In the genomic region with DNA sequence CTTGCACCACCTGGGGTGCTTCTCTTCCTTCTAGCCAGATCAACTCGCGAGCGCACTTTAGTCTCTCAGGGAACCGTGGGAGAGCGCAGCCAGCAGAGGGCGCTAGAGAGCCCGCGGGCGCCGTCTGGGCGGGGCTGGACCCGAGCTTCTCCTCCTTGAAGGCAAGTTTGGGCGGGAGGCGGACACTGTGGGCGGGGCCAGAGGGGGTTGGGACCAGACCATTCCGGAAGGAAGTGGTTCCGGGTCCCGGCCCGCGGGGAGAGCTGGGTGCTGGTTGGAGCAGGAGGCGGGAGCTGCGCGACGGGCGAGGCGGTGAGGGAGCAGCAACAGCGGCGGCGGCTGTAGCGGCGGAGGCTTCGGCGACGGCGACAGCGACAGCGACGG, we compare ENCODE assay signal across 8 mouse cellular contexts. TPM values are rescaled to one million over a fixed set of nuclear protein-coding genes. Genes with fewer than 3 reads are reported as not detected.
A peak's percentile ranks its signal among the peaks of the same experiment; 100 is the strongest.
DNase-seq lines count a peak whose midpoint lies in the region; ATAC-seq and TF ChIP-seq lines count a peak whose summit lies in the region.

No protein-coding gene starts in this region.

- peak; percentile 95 for DNase-seq in MN1 (ENCODE audit: low spot score)
- DNase-seq in cerebellum, adult 9-10 months: peak; percentile 95
- DNase-seq in hindbrain, embryonic 10.5 days (ENCODE audit: low spot score): peak; percentile 96
- peak; percentile 95 for DNase-seq in layer of hippocampus, adult 9-11 months
- peak; percentile 95 for DNase-seq in lung, postnatal 0 days (ENCODE audit: low spot score)
- DNase-seq in ovary, postnatal 14 days (ENCODE audit: low spot score): peak; percentile 92
- DNase-seq in thymus, postnatal 14 days: peak; percentile 98

- TF ChIP-seq CTCF in lung, postnatal 0 days (IDR thresholded peaks at IDR 0.05): peak; percentile 96

- H3K9me3 ChIP-seq in hindbrain, embryonic 10.5 days: no peaks in the 10 kb centered on the region
- H3K9me3 ChIP-seq in lung, postnatal 0 days (ENCODE audit: low read length): no peaks in the 10 kb centered on the region

- H3K4me2 ChIP-seq in lung, postnatal 0 days (replicated peaks; ENCODE audit: low read depth, low read length): peak overlapping the region; percentile 70

- peak overlapping the region; percentile 67 for H3K4me3 ChIP-seq in hindbrain, embryonic 10.5 days
- peak overlapping the region; percentile 50 for H3K4me3 ChIP-seq in lung, postnatal 0 days (ENCODE audit: low read depth, low read length)

- ATAC-seq in frontal cortex, adult (ENCODE audit: low TSS enrichment): peak; percentile 100
- peak; percentile 99 for ATAC-seq in lung, postnatal 0 days

- no peaks in the 10 kb centered on the region for H3K36me3 ChIP-seq in hindbrain, embryonic 10.5 days
- no peaks in the 10 kb centered on the region for H3K36me3 ChIP-seq in lung, postnatal 0 days (ENCODE audit: insufficient read depth, low read length)

- H3K27me3 ChIP-seq in hindbrain, embryonic 10.5 days (ENCODE audit: insufficient read depth, poor library complexity, severe bottlenecking): peaks cover 10% of the 10 kb centered on the region
- H3K27me3 ChIP-seq in lung, postnatal 0 days (replicated peaks; ENCODE audit: insufficient read depth, low read length): no peaks in the 10 kb centered on the region

- 0 out of 2 replicates have a peak, but pooled peaks cover 4% of the 10 kb centered on the region for H3K4me1 ChIP-seq in hindbrain, embryonic 10.5 days (replicated peaks)
- H3K4me1 ChIP-seq in lung, postnatal 0 days (ENCODE audit: insufficient read depth, low read depth, low read length): no peaks in the 10 kb centered on the region

- WGBS in hindbrain, embryonic 10.5 days: 9% methylated on average over 38 of the region's 38 CpGs
- WGBS in lung, postnatal 0 days: 16% methylated on average over 21 of the region's 38 CpGs

- H3K27ac ChIP-seq in hindbrain, embryonic 10.5 days: peak overlapping the region; percentile 91
- H3K27ac ChIP-seq in lung, postnatal 0 days (ENCODE audit: low read length): peak overlapping the region; percentile 73

- no peak; the same call in 1 of the 2 replicates for TF ChIP-seq EP300 in lung, postnatal 0 days (IDR thresholded peaks at IDR 0.05)

- peak overlapping the region; percentile 29; the same call in 1 of the 2 replicates for H3K9ac ChIP-seq in lung, postnatal 0 days (replicated peaks; ENCODE audit: low read depth)

RNA-seq across cellular contexts. Expression of a gene that starts 5.9 kb away (rescaled TPM):
- polyA plus RNA-seq in hindbrain, embryonic 10.5 days (2016; fragmentation: Nextera tagmentation; extraction: Ambion mirVana): 18.8 and 24.5 TPM in 2 replicates
- 11.7 and 12.6 TPM in 2 replicates for polyA plus RNA-seq in lung, postnatal 0 days (2015; fragmentation: Nextera tagmentation; extraction: Ambion mirVana)

Comparison
In these comparisons a context has a peak if more than half of its experiments do, and no peak if none do; other contexts are left out.
1. Peak in every context shown above with its lines: DNase-seq, ATAC-seq, H3K4me3 ChIP-seq and H3K27ac ChIP-seq.